Mouse (Mus musculus) kidney, embryonic 15.5 days (tissue): ENCODE results near the gene Duox1. TPM values are rescaled to one million over a fixed set of nuclear protein-coding genes. Genes with fewer than 3 reads are reported as not detected.

Experiments used
- ATAC-seq: fragments of 200-750 bp; cut with Nextera tagmentation; replicated peaks from 2 replicates; pipeline ENCODE4 v1.8.0; 2017; ENCODE audit warnings: moderate TSS enrichment; ENCODE audit not compliant: low FRiP score
- H3K27ac ChIP-seq: fragments of 300-500 bp; sonication (generic); 2 replicates; pipeline ENCODE4 v1.5.1; 2015; ENCODE audit warnings: mild to moderate bottlenecking, inconsistent platforms
- H3K27me3 ChIP-seq: fragments of 300-500 bp; sonication (generic); 2 replicates; pipeline ENCODE4 v1.6.1; 2015; ENCODE audit warnings: inconsistent platforms
- H3K36me3 ChIP-seq: fragments of 300-500 bp; sonication (generic); 2 replicates; pipeline ENCODE4 v1.6.1; 2015; ENCODE audit warnings: inconsistent platforms
- H3K4me1 ChIP-seq: fragments of 300-500 bp; sonication (generic); 2 replicates; pipeline ENCODE4 v1.6.1; 2015; ENCODE audit warnings: inconsistent platforms
- H3K4me2 ChIP-seq: fragments of 300-500 bp; sonication (generic); 2 replicates; pipeline ENCODE4 v1.6.1; 2015; ENCODE audit warnings: moderate library complexity, mild to moderate bottlenecking, inconsistent platforms
- H3K4me3 ChIP-seq: fragments of 300-500 bp; sonication (generic); replicated peaks from 2 replicates; pipeline ENCODE4 v1.5.1; 2015; ENCODE audit warnings: mild to moderate bottlenecking, inconsistent platforms
- H3K9ac ChIP-seq: fragments of 300-500 bp; sonication (generic); 2 replicates; pipeline ENCODE4 v1.6.1; 2015; ENCODE audit warnings: mild to moderate bottlenecking, inconsistent platforms
- H3K9me3 ChIP-seq: fragments of 300-500 bp; sonication (generic); replicated peaks from 2 replicates; pipeline ENCODE4 v1.6.1; 2016; ENCODE audit warnings: inconsistent platforms
- WGBS: fragments of 180-500 bp; shearing (Covaris S2); methylation state at CpG from one replicate; pipeline ENCODE4 v1.1.7; 2015; ENCODE audit warnings: mixed read lengths; 5-methylcytosine and 5-hydroxymethylcytosine counted together
- polyA plus RNA-seq: library from polyadenylated mRNA; unstranded; fragments of >200 nt; fragmentation: Nextera tagmentation; extraction: Ambion mirVana; gene quantifications from 2 replicates; pipeline ENCODE4 v1.2.1, GENCODE M21; 2015

Duox1 gene
- polyA plus RNA-seq, 1 experiment from 2014 or later = 0.04 TPM

DNA sequence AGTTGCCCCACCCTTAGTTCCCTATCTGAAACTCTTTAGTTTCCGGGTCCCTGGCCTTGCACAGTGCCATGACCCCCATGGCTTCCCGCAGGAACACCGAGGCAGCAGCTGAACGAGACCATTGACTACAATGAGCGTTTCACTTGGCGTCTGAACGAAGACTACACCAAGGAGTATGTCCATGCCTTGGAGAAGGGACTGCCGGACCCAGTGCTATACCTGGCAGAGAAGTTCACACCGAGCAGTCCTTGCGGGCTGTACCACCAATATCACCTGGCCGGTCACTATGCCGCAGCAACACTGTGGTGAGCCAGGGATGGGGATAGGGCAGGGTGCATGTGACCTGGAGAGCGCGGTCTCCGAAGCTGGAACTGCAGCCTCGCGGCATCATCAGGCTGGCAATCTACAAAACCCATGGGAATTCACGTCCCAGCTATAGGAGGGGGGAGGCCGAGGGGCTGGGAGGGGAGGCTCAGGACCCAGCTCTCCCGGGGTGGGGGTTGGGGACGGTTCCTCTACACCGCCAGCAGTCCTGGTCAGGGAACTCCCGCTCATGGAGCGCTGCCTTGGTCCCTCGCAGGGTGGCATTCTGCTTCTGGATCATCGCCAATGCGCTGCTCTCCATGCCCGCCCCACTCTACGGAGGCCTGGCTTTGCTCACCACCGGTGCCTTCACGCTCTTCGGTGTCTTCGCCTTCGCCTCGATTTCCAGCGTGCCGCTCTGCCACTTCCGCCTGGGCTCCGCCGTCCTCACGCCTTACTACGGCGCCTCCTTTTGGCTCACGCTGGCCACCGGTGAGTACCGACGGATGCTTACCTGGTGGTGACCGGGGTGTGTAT lies 14.2 kb upstream of the Duox1 start:
- WGBS = under 1% methylated on average over 48 of the region's 48 CpGs
- ATAC-seq = no peak; the same call in 1 of the 2 replicates
- 0 out of 2 replicates have a peak overlapping the region, but pooled peaks have one; percentile 9 for H3K9ac ChIP-seq

DNA sequence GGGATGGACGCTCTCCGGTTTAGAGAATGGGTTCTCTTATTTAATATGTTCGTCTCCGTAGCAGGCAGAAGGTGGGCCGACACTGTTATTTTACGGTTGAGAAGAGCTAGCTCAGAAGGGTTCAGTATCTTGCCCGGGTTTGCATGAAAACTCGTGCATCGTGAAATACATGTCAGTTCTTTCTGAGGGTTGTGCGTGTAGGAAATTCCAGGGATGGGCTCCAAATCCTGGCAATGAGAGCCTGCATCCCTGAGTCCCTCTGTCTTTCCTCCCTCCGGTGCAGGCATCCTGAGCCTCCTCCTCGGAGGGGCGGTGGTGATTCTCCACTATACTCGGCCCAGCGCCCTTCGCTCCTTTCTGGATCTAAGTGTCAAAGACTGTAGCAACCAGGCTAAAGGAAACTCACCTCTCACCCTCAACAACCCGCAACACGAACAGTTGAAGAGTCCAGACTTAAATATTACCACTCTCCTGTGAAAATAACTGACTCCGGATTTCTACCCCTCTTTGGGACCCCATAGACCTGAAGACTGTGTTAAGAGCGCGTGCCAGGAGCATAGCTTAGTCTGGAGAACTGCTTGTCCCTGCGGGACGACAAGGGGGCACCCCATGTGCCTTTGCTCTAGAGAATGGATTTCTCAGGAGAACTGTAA lies 13.4 kb upstream of the Duox1 start:
- Histone ChIP-seq H3K9me3 (no peaks in the 10 kb centered on the region), H3K27me3 (peaks cover 99% of the 10 kb centered on the region), H3K27ac (no peak overlapping the region), H3K4me2 (peak overlapping the region; percentile 62), H3K9ac (no peak overlapping the region), H3K4me1 (peaks cover 40% of the 10 kb centered on the region), H3K4me3 (peak overlapping the region; percentile 39), H3K36me3 (no peaks in the 10 kb centered on the region)
- 7% methylated on average over 23 of the region's 23 CpGs for WGBS
- ATAC-seq = no peak

More for the DNA sequence above, 14.2 kb upstream of the Duox1 start:
- Histone ChIP-seq H3K4me1 (peaks cover 42% of the 10 kb centered on the region), H3K27me3 (peaks cover 99% of the 10 kb centered on the region), H3K9me3 (no peaks in the 10 kb centered on the region), H3K4me3 (peak overlapping the region; percentile 39), H3K4me2 (peak overlapping the region; percentile 62), H3K36me3 (no peaks in the 10 kb centered on the region), H3K27ac (no peak overlapping the region)

DNA sequence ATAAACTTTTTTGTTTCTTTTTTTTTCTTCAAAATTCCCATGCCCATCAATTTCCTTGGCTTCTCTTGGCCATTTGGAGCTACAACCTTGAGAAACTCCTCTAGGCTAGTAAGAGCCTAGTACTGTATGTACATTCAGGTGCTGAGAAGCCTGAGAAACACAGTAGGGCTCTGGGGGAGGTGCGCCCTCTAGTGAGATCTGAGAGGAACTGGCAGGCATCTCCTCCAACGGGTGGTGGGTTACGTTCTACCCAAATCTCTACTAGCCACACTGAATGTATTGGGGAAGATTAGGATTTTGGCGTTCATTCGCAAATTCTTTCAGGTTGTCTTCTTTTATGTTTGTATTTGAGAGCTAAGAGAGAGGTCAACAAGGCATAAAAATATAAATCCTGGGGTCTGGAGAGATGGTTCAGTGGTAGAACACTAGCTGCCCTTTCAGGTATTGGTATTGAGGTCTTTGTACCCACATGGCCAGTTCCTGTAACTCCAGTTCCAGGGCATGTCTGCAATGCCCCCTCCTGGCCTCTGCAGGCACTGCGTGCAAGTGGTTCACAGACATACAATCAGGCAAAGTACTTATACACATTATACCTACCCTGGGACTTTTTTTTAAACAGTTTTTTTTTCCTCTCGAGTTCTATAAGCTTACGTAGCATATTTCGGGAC lies 12.8 kb upstream of the Duox1 start:
- Histone ChIP-seq H3K4me3 (no peak overlapping the region), H3K27ac (no peak overlapping the region), H3K36me3 (no peaks in the 10 kb centered on the region), H3K4me1 (peaks cover 34% of the 10 kb centered on the region), H3K9me3 (no peaks in the 10 kb centered on the region), H3K9ac (no peak overlapping the region), H3K4me2 (no peak overlapping the region), H3K27me3 (peaks cover 99% of the 10 kb centered on the region)
- no peak; the same call in 1 of the 2 replicates for ATAC-seq
- 15% methylated on average over 9 of the region's 9 CpGs for WGBS

DNA sequence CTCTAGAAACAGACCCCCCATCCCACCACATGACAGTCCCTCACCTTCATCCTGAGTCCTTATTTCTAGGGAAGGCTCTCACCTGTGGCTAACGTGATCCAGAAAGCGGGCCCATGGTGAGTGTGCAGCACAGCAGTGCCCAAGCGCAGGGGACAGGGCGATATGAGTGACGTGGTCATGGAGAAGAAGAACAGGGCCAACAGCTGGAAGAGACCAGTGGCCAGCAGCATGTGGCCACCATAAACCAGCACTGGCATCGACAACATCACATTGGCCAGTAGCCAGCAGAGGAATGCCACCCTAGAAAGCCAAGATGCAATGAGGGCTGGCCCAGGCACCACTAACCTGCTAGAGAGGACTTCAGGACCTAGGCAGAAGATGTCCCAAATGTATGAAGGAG lies 10.9 kb upstream of the Duox1 start:
- Histone ChIP-seq H3K36me3 (no peaks in the 10 kb centered on the region), H3K4me3 (no peak overlapping the region), H3K27me3 (peaks cover 97% of the 10 kb centered on the region), H3K4me2 (no peak overlapping the region), H3K9me3 (no peaks in the 10 kb centered on the region), H3K9ac (no peak overlapping the region), H3K27ac (no peak overlapping the region), H3K4me1 (peaks cover 17% of the 10 kb centered on the region)
- 92% methylated on average over 6 of the region's 6 CpGs for WGBS
- no peak for ATAC-seq

DNA sequence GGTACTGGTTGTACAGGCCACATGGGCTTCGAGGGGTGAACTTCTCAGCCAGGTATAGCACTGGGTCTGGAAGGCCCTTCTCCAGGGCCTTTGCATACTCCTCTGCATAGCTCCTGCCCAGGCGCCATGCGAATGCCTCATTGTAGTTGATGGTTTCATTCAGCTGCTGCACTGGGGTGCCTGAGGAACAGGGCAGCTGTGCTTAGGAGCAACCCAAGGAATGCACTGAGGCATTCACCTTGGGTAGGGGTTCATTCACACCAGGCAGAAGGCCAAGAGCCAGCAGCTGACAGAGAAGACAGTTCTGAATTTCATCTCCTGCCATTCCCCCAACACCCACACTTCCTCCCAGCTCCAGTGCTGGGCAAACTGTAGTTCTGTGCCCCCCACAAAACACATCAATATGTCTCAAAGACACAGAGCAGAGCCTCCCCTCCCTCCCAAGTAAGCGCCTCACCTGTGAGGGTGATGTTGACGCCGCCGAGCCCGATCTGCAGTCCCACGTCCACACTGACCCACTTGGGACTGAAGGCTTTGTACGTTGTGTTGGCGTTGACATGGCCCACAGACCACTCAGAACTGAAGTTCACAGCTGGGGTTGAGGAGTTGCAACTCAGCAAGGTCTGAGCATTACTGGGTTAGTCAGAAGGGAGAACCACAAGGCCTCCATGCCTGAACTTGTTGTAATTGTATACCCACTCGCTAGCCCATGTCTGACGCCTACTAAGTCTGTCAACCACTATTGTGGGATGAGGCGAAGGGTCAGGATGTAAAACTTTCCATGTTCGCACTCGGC lies 10.2 kb upstream of the Duox1 start:
- H3K27me3 ChIP-seq = peaks cover 97% of the 10 kb centered on the region
- peaks cover 17% of the 10 kb centered on the region for H3K4me1 ChIP-seq
- H3K4me3 ChIP-seq = no peak overlapping the region
- H3K9me3 ChIP-seq = no peaks in the 10 kb centered on the region
- 78% methylated on average over 16 of the region's 16 CpGs for WGBS
- no peak for ATAC-seq
- no peak overlapping the region for H3K27ac ChIP-seq
- no peaks in the 10 kb centered on the region for H3K36me3 ChIP-seq
- H3K9ac ChIP-seq = no peak overlapping the region
- H3K4me2 ChIP-seq = no peak overlapping the region

DNA sequence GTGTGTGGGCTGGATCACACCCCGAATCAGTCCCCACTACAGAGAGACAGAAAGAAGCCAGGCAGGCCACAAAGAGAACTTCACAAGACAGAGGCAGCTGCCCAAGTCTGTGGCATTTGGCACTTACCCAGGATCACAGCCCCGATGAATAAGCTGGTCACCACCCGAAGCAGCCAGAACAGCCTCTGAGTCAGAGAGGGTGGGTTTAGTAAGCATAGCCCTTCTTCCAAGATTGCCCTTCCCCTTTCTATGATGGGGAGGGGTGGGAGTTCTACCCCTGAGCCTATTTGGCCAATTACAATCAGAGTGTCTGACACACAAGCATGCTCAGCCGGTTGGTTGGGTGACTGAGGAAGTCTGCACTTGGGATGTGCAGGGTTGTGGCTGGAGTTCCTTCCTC lies 9.3 kb upstream of the Duox1 start:
- H3K4me2 ChIP-seq = no peak overlapping the region
- ATAC-seq = no peak
- no peak overlapping the region for H3K4me3 ChIP-seq
- no peak overlapping the region for H3K27ac ChIP-seq
- no peaks in the 10 kb centered on the region for H3K9me3 ChIP-seq
- WGBS = 51% methylated on average over 4 of the region's 4 CpGs
- peaks cover 11% of the 10 kb centered on the region for H3K4me1 ChIP-seq
- no peaks in the 10 kb centered on the region for H3K36me3 ChIP-seq
- peaks cover 97% of the 10 kb centered on the region for H3K27me3 ChIP-seq
- no peak overlapping the region for H3K9ac ChIP-seq

DNA sequence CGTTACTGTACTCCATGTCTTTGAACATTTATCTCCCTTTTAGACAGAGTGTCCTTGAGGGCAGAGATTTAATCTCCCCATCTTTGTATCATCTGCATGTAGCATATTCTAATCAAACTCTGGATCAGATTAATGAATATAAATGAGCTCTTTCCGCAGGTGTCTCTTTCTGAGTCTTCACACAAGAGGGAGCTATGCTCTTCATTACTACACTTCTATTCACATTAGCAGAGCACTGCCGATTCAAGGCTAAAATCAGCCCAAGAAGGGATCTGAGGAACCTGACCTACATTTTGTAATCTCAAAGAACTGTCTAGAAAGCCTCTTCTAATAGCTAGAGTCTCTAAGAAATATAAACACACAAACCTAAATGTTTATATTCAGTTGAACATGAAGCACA lies 5.8 kb upstream of the Duox1 start:
- Histone ChIP-seq H3K27me3 (peaks cover 97% of the 10 kb centered on the region), H3K9me3 (no peaks in the 10 kb centered on the region), H3K4me2 (no peak overlapping the region), H3K27ac (no peak overlapping the region), H3K36me3 (no peaks in the 10 kb centered on the region), H3K4me1 (peaks cover 11% of the 10 kb centered on the region), H3K4me3 (no peak overlapping the region), H3K9ac (no peak overlapping the region)
- no peak for ATAC-seq
- WGBS = 46% methylated on average over 3 of the region's 3 CpGs

DNA sequence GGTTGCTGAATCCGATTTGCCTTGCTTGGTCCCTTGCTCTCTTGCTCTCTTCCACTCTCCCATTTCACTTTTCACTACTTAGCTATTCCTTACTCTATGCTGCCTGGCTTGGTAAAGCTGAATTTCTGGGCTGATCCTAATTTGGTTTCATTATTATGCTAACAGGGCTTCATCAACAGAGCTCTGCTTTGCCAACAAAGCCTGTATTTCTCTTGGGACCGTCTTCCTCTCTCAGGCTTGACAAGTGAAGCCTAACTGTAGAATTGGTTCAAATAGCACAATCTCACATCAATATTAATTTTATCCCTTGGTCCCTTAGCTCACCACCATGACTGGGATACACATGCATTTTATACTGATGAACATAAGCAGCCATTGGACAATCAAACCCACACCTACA lies 3.9 kb upstream of the Duox1 start:
- no peak for ATAC-seq
- Histone ChIP-seq H3K27ac (no peak overlapping the region), H3K27me3 (peaks cover 89% of the 10 kb centered on the region), H3K4me3 (no peak overlapping the region), H3K9me3 (no peaks in the 10 kb centered on the region), H3K4me2 (no peak overlapping the region), H3K36me3 (no peaks in the 10 kb centered on the region), H3K9ac (no peak overlapping the region), H3K4me1 (peaks cover 11% of the 10 kb centered on the region)
- WGBS = 49% methylated on average over 2 of the region's 2 CpGs

DNA sequence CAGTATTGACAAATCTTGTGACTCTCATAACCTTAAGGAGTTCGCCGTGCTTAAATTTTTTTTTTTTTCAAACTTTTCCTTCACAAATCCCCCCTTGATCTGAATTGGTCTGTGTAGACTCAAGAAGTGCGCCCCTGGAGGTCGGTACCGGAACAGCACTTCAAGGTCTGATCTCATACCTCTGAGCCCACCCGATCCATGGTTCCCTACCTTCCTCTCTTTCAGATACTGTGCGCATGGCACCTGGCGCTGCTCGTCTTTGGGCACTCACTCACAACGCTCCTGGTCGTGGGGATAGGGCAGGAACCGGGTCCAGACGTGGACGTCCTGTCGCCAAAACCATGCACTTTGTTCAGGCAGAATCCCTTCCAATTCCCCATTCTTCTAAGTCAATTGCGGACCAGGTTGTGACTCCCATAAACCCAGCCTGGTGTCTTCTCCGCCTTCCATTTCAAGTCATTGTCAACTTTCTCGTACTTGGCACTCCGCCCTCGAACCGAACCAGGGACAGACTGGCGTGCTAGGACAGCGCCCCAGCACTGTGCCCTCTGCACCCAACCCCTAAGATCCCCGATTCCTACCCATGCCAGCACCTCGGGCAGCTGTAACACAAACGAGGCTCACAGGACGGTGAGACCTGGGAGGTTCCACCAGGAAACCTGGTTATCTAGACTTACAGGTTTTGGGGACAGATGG lies 2.6 kb upstream of the Duox1 start:
- Histone ChIP-seq H3K4me1 (peaks cover 11% of the 10 kb centered on the region), H3K27ac (no peak overlapping the region), H3K27me3 (peaks cover 79% of the 10 kb centered on the region), H3K9me3 (no peaks in the 10 kb centered on the region), H3K4me2 (peak overlapping the region; percentile 58), H3K36me3 (no peaks in the 10 kb centered on the region), H3K4me3 (peak overlapping the region; percentile 33), H3K9ac (no peak overlapping the region)
- ATAC-seq = 0 out of 2 replicates have a peak, but pooled peaks have one; percentile 17
- 3% methylated on average over 27 of the region's 27 CpGs for WGBS

DNA sequence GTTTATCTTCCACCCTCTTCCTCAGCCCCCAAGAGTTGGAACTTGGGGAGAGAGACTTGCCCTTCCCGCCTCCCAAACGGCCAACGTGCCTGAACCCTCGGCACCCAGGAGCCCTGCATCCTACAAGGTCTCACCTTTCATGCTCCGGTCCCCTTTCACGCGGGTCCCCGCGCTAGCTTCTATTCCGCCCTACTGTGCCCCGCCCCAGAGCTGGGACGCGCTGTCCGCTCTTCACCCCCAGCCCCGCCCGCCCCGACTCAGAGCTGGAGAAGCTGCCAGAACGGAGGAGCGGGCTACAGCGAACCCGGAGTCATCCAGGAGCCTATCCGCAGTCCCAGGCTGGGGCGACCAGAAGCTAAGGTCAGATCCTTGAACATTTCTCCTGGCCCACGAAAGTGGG lies 1.9 kb upstream of the Duox1 start, which contains the start of gene Duoxa1:
Gene Duoxa1, minus strand, starts transcription at position 195 of the 400 bp plus-strand sequence.
- ATAC-seq = 0 out of 2 replicates have a peak, but pooled peaks have one; percentile 65
- WGBS = 2% methylated on average over 24 of the region's 24 CpGs
- H3K9ac ChIP-seq = no peak within 1 kb of the TSS
- H3K27me3 ChIP-seq = peaks cover 74% of the 10 kb centered on the region
- H3K4me3 ChIP-seq = peak within 1 kb of the TSS; percentile 33
- no peaks in the 10 kb centered on the region for H3K36me3 ChIP-seq
- H3K4me2 ChIP-seq = peak within 1 kb of the TSS; percentile 58
- H3K4me1 ChIP-seq = peaks cover 11% of the 10 kb centered on the region
- no peak within 1 kb of the TSS for H3K27ac ChIP-seq
- H3K9me3 ChIP-seq = no peaks in the 10 kb centered on the region

DNA sequence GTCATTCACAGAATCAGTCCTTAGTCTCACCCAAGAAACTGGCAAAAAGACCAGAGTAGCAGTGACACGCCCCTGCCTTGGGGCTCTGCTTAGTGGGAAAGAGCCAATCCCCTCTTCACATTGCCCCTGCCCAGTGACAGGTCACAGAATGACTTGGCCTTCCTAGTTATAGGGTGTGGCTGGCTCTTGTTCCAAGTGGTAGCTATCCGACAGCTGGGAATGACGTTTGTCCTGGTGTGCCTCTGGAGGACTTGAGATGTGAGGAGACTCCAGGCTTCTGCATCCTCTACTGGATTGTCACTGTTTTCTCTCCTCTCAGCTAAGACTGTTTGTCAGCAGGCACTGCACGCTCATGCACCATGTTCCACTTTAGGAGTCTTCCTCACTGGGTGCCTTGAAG lies 1.9 kb downstream of the Duox1 start:
- WGBS = 60% methylated on average over 4 of the region's 4 CpGs
- Histone ChIP-seq H3K4me1 (peaks cover 11% of the 10 kb centered on the region), H3K9ac (no peak overlapping the region), H3K4me2 (no peak overlapping the region), H3K27ac (no peak overlapping the region), H3K27me3 (peaks cover 36% of the 10 kb centered on the region), H3K36me3 (no peaks in the 10 kb centered on the region), H3K9me3 (no peaks in the 10 kb centered on the region), H3K4me3 (no peak overlapping the region)
- ATAC-seq = no peak
